Mouse (Mus musculus) liver, adult 2 months (tissue): ENCODE results near the gene Arhgef2.

ENCODE experiments used
- CTCF ChIP-seq: fragments of 200-500 bp; IDR thresholded peaks from 2 replicates; pipeline ENCODE4 v1.5.1; 2011; ENCODE audit warnings: low read depth, low read length, control low read depth
- POLR2A ChIP-seq: fragments of 200-500 bp; IDR thresholded peaks from 2 replicates; pipeline ENCODE4 v1.6.1; 2011; ENCODE audit warnings: low read length, control low read depth; ENCODE audit not compliant: insufficient read depth; ENCODE audit errors: extremely low read depth

GRCm38 (mm10) chr3:88649186-88649585, 43.4 kb downstream of the Arhgef2 start:
- no peak for TF ChIP-seq POLR2A
- no peak for TF ChIP-seq CTCF
